Mouse (Mus musculus) CD4-positive naive resting alpha-beta T cell, adult 57 days (primary cell): ENCODE measurements around the gene Tmem45a2. TPM values are rescaled to one million over a fixed set of nuclear protein-coding genes. Genes with fewer than 3 reads are reported as not detected.

ENCODE experiments used
- total RNA-seq: library from RNA; stranded (reverse); gene quantifications from one replicate; pipeline ENCODE4 v1.2.4, GENCODE M21; 2023

Gene Tmem45a2
- total RNA-seq: not detected

DNA sequence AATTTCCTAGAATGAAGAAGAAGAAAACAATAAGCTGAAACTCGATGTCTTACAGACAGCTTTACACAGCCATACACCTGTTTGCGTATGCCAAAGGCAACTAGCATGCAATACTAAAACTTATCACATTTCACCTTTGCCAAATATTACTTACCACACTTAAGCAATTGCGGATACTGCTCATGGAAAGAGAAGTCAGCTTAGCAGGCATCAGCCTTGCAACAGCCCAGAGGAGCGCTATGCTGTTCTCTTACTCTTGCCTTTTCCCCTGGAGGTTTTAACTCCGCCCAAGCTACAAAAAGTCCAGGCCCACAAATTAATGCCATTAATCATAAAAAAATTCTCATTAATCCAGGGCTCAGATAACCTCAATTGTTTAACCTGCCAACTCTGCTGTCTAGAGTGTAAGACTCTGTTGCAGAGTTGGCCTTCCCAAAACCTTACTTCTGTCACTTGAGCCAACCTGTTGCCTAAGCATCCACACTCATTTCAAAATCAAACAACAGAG lies at the start of gene Tmem45a2:
TSS of gene Tmem45a2 (minus strand) at position 241 of the 508 bp plus-strand sequence.

Other genes with a start within 250 kb of the Tmem45a2 start
- gene Tmem45a, start 185.2 kb downstream of the Tmem45a2 start, total RNA-seq: not detected
- gene Lnp1, start 143.3 kb downstream of the Tmem45a2 start, total RNA-seq: not detected
- gene Tomm70a, start 50.3 kb upstream of the Tmem45a2 start, total RNA-seq: 27.0 TPM
- 23.7 TPM for gene Nit2, start 96.0 kb upstream of the Tmem45a2 start, total RNA-seq
- gene Tbc1d23, start 160.1 kb upstream of the Tmem45a2 start, total RNA-seq: 53.5 TPM
- not detected for gene Tmem30c, start 221.5 kb upstream of the Tmem45a2 start, total RNA-seq